Mouse (Mus musculus) embryonic facial prominence, embryonic 14.5 days (tissue): ENCODE measurements around the gene Gm13277. TPM values are rescaled to one million over a fixed set of nuclear protein-coding genes. Genes with fewer than 3 reads are reported as not detected.
"Not testable (repeated sequence)": the region's sequence is repeated elsewhere in the genome, so short reads cannot be mapped to it uniquely, and the experiment has no call there.

ENCODE experiments used
- ATAC-seq: fragments of 200-750 bp; cut with Nextera tagmentation; 2 replicates; pipeline ENCODE4 v1.8.0; 2017; ENCODE audit warnings: low read depth, moderate number of reproducible peaks, moderate TSS enrichment
- DNase-seq: peaks from one replicate; pipeline ENCODE4 v3.0.0-alpha.2; 2015; ENCODE audit warnings: low spot score
- H3K27ac ChIP-seq: fragments of 300-500 bp; sonication (generic); replicated peaks from 2 replicates; pipeline ENCODE4 v1.5.1; 2014; ENCODE audit warnings: low read depth, mild to moderate bottlenecking, low read length, moderate library complexity
- H3K27me3 ChIP-seq: fragments of 300-500 bp; sonication (generic); replicated peaks from 2 replicates; pipeline ENCODE4 v1.6.1; 2014; ENCODE audit warnings: low read length; ENCODE audit not compliant: control insufficient read depth, insufficient read depth
- H3K36me3 ChIP-seq: fragments of 300-500 bp; sonication (generic); 2 replicates; pipeline ENCODE4 v1.6.1; 2014; ENCODE audit warnings: low read length, mixed read lengths; ENCODE audit not compliant: control insufficient read depth, insufficient read depth
- H3K4me1 ChIP-seq: fragments of 300-500 bp; sonication (generic); 2 replicates; pipeline ENCODE4 v1.6.1; 2014; ENCODE audit warnings: antibody characterized with exemption, low read length; ENCODE audit not compliant: control insufficient read depth, insufficient read depth
- H3K4me2 ChIP-seq: fragments of 300-500 bp; sonication (generic); 2 replicates; pipeline ENCODE4 v1.6.1; 2014; ENCODE audit warnings: low read depth, mild to moderate bottlenecking, low read length, moderate library complexity, mixed read lengths
- H3K4me3 ChIP-seq: fragments of 300-500 bp; sonication (generic); 2 replicates; pipeline ENCODE4 v1.5.1; 2014; ENCODE audit warnings: low read depth, mild to moderate bottlenecking, low read length
- H3K9ac ChIP-seq: fragments of 300-500 bp; sonication (generic); 2 replicates; pipeline ENCODE4 v1.6.1; 2014; ENCODE audit warnings: low read depth, mild to moderate bottlenecking, low read length, moderate library complexity, mixed read lengths
- H3K9me3 ChIP-seq: fragments of 300-500 bp; sonication (generic); 2 replicates; pipeline ENCODE4 v1.6.1; 2016; ENCODE audit warnings: low read length; ENCODE audit not compliant: control insufficient read depth
- WGBS: fragments of 180-500 bp; shearing (Covaris S2); extraction: QIAGEN DNeasy Blood & Tissue Kit; methylation state at CpG from one replicate; pipeline ENCODE4 v1.1.7; 2014; 5-methylcytosine and 5-hydroxymethylcytosine counted together
- polyA plus RNA-seq: library from polyadenylated mRNA; unstranded; fragments of >200 nt; fragmentation: Nextera tagmentation; extraction: Ambion mirVana; gene quantifications from 2 replicates; pipeline ENCODE4 v1.2.1, GENCODE M21; 2014

The Gm13277 gene
- polyA plus RNA-seq = not detected in 2 replicates

DNA sequence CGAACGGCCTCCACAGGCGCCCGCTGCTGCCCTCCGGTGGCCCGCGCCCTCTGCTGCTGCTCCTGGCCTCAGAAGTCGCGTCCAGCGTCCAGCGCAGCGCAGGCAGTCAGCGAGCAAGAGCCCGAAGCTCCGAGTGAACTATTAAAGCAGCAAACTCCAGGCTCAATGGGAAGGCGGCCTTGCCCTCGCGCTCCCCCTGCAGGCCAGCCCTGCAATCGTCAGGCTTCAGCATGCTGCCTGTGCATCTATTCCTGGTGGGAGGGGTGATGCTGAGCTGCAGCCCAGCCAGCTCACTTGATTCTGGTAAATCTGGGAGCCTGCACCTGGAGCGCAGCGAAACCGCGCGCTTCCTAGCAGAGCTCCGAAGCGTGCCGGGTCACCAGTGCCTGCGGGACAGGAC is at the start of gene Gm13277:
TSS of gene Gm13277 (plus strand) at position 231 of the 400 bp plus-strand sequence.
- not testable (repeated sequence) for H3K9me3 ChIP-seq, H3K4me2 ChIP-seq, ATAC-seq, DNase-seq, H3K4me1 ChIP-seq, H3K9ac ChIP-seq, H3K4me3 ChIP-seq, H3K27ac ChIP-seq, H3K27me3 ChIP-seq, H3K36me3 ChIP-seq
- WGBS = no CpG with 5 or more reads among the region's 28 CpGs

DNA sequence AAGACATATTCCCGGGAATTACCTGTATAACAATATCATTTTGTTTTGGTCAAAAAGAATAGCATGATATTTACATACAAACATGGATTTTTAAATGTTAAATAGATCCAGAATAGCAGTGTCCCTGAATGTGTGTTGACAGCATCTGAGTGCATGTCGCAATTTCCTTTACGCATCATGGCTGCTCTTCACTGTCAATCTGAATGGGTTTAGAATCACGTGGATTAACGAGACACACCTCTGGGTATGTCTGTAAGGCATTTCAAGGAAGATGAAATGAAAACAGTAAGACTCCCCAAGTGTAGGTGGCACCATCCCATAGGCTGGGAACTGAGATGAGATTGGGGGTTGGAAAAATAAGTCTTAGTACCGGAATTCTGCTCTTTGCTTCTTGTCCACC is 49.4 kb upstream of the Gm13277 start:
- Histone ChIP-seq H3K4me2 (no peak overlapping the region), H3K27me3 (no peaks in the 10 kb centered on the region), H3K9ac (no peak overlapping the region), H3K4me1 (no peaks in the 10 kb centered on the region), H3K36me3 (no peaks in the 10 kb centered on the region), H3K27ac (no peak overlapping the region), H3K4me3 (no peak overlapping the region), H3K9me3 (no peaks in the 10 kb centered on the region)
- DNase-seq (no peak), ATAC-seq (no peak)
- WGBS = 87% methylated on average over 6 of the region's 6 CpGs

DNA sequence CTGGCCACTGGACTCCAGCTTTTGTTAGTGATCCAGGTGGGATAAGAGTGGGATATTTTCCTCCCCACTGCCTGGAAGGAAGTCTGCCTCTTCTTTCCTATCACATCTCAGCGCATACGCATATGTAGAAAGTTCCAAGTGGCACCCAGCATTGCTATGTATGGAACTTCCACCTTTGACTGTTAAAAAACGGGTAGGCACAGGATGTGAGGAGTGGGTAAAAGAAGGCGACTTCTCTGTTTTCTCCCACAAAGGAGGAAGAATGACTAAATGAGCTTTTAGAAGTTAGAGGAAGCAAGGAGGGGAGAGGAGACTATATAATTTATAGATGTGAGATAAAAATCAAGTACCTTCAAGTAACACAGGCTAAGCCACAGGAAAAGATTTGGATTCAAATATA is 47.0 kb upstream of the Gm13277 start:
- Histone ChIP-seq H3K4me2 (no peak overlapping the region), H3K4me3 (no peak overlapping the region), H3K9ac (no peak overlapping the region), H3K9me3 (no peaks in the 10 kb centered on the region), H3K27ac (no peak overlapping the region), H3K36me3 (no peaks in the 10 kb centered on the region), H3K27me3 (no peaks in the 10 kb centered on the region), H3K4me1 (no peaks in the 10 kb centered on the region)
- ATAC-seq (no peak), DNase-seq (no peak)
- WGBS = 86% methylated on average over 4 of the region's 4 CpGs

DNA sequence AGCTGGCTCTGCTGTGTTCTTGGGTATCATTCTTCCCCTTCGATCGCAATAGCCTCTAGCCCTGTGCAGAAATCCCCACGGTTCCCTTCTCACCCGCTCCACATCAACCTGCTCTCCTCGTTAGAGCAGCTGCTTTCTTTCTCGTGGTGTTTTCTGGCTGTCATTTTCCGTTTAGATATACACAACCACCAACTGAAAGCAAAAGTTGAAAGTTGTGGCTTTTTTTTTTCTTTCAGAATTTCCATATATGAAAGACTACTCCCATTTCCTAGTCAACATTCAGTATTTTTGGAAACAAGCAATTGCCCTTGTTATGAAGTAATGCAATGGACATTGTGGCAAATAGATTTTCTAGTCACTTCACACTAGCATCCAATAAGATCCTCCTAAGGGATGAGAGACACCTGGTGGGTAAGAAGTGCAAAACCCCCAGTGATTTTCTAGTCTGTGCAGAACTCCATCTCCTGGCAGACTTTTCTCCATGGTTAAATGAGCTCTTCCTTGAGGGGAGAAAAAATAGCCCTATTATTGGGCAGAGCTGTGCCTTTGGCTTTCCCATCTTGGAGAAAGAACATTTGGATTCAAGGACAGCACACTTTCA is 45.6 kb upstream of the Gm13277 start:
- Histone ChIP-seq H3K27ac (no peak overlapping the region), H3K4me1 (no peaks in the 10 kb centered on the region), H3K9ac (no peak overlapping the region), H3K4me3 (no peak overlapping the region), H3K36me3 (no peaks in the 10 kb centered on the region), H3K27me3 (no peaks in the 10 kb centered on the region), H3K9me3 (no peaks in the 10 kb centered on the region), H3K4me2 (no peak overlapping the region)
- WGBS = 60% methylated on average over 7 of the region's 7 CpGs
- ATAC-seq (no peak), DNase-seq (no peak)

DNA sequence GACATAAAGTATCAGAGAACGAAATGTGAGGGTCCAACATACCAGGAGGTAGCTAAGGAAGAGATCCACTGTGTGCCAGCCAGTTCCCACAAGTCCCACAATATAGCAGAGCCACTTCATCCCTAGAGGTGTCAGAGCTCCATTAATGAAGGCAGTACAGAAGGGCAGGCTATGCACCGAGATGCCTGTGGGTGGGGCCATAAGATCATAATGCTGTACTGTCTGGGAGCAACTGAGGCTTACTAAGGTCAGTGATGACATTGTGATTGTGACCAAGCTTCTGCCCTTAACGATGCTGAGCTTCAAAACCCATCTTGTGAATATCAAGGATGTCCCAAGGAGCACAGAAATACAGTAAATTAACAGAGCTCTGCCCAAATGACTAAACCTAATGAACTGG is 44.2 kb upstream of the Gm13277 start:
- DNase-seq (no peak), ATAC-seq (no peak)
- WGBS = 73% methylated on average over 3 of the region's 3 CpGs
- no peak overlapping the region for H3K4me3 ChIP-seq
- H3K36me3 ChIP-seq = no peaks in the 10 kb centered on the region
- no peak overlapping the region for H3K27ac ChIP-seq
- no peaks in the 10 kb centered on the region for H3K9me3 ChIP-seq
- no peak overlapping the region for H3K4me2 ChIP-seq
- H3K9ac ChIP-seq = no peak overlapping the region
- no peaks in the 10 kb centered on the region for H3K4me1 ChIP-seq
- H3K27me3 ChIP-seq = no peaks in the 10 kb centered on the region

DNA sequence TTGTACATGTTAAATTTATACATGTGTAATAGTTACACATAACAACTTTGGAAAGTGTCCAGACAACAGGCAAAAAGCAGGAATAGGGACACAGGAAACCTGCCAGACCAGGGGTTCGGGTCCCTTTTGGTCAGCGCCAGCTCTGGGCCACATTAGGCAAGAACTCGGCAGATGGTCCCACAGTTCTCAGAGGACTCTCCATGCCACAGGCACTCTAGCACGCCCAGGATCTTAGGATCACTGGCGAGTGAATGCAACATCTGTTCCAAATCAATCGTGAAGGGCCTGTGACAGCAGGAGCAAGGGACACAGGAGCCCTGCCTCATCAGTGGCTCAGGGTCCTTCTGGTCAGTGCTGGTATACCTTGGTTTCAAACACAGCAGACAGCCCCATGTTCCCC is 38.5 kb upstream of the Gm13277 start:
- ATAC-seq (no peak), DNase-seq (no peak)
- no peak overlapping the region for H3K4me2 ChIP-seq
- H3K9me3 ChIP-seq = no peaks in the 10 kb centered on the region
- 26% methylated on average over 6 of the region's 6 CpGs for WGBS
- no peak overlapping the region for H3K4me3 ChIP-seq
- H3K27me3 ChIP-seq = no peaks in the 10 kb centered on the region
- no peak overlapping the region for H3K27ac ChIP-seq
- H3K36me3 ChIP-seq = no peaks in the 10 kb centered on the region
- H3K4me1 ChIP-seq = no peaks in the 10 kb centered on the region
- no peak overlapping the region for H3K9ac ChIP-seq

DNA sequence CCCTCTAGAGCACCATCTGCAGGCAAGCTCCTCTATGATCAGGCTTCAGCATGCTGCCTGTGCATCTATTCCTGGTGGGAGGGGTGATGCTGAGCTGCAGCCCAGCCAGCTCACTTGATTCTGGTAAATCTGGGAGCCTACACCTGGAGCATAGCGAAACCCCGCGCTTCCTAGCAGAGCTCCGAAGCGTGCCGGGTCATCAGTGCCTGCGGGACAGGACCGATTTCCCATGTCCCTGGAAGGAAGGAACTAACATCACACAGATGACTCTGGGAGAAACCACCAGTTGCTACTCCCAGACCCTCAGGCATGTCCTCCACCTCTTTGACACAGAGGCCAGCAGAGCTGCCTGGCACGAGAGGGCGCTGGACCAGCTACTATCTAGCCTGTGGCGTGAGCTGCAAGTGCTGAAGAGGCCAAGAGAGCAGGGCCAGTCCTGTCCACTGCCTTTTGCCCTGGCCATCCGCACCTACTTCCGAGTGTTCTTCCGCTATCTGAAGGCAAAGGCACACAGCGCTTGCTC is 33.6 kb upstream of the Gm13277 start, which contains the start of gene Gm13271:
TSS of gene Gm13271 (plus strand) at position 51 of the 523 bp plus-strand sequence.
- not testable (repeated sequence) for H3K36me3 ChIP-seq, H3K27me3 ChIP-seq, DNase-seq, H3K4me1 ChIP-seq, H3K4me3 ChIP-seq, H3K9ac ChIP-seq, H3K9me3 ChIP-seq, H3K27ac ChIP-seq, ATAC-seq, H3K4me2 ChIP-seq
- WGBS = 75% methylated on average over 12 of the region's 15 CpGs

DNA sequence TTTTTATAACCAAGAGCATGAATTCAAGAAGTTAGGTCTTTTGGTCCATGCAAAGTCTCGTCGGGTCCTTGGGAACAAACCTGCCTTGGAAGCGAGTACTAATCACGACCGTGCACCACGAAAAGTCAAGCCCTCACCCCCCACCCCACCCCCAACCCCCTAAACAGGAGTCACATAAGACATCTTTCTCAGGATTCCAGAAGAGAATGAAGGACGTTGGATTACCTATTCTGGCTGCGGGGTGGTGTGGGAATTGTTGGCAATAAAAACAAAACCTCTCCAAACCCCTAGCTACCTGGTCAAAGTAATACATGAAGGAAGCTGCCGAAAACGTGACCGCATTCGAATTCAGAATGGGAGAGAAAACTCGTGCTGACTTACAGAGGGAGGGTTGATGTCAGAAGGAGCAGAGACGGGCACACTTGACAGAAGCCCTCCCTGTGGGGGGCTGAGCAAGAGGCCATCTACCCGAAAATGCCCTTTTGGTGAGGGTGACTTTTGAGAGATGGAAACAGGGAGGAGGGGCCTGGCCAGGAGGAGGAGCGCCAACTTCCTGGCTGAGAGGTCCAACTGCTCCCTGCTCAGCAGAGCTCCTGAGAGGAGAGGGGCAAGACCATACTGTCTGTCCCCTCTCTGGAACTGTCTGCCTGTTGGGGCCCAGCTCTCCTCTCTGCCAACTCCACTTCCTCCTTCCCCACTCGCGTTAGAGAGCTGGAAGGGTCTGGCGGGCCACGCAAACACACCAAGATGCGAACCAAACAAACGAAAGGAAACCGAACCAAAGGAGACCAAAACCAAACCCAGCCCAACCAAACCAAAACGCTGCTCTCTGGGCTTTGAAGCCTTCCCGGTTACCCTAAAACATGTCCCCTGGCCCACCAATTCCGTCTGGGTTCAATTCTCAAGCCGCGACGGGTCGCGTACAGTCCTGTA is 31.6 kb upstream of the Gm13277 start:
- DNase-seq = peak; percentile 14
- peak overlapping the region; percentile 49 for H3K4me3 ChIP-seq
- not testable (repeated sequence) for H3K36me3 ChIP-seq, H3K27me3 ChIP-seq, H3K4me1 ChIP-seq, ATAC-seq, H3K9me3 ChIP-seq
- peak overlapping the region; percentile 93 for H3K27ac ChIP-seq
- 11% methylated on average over 28 of the region's 31 CpGs for WGBS
- peak overlapping the region; percentile 68 for H3K4me2 ChIP-seq
- H3K9ac ChIP-seq = peak overlapping the region; percentile 75
